Mouse (Mus musculus) ES-Bruce4 (cell line): ENCODE data around the gene Cnfn.

Experiments used
- CTCF ChIP-seq: IDR thresholded peaks from one replicate; pipeline ENCODE4 v1.8.1; 2011; ENCODE audit warnings: low read depth, low read length
- EP300 ChIP-seq: IDR thresholded peaks from 2 replicates; pipeline ENCODE4 v1.6.1; 2011; ENCODE audit warnings: low read depth, low read length; ENCODE audit not compliant: insufficient read depth
- POLR2A ChIP-seq: IDR thresholded peaks from one replicate; pipeline ENCODE4 v1.8.1; 2011; ENCODE audit warnings: low read length; ENCODE audit not compliant: insufficient read depth

DNA sequence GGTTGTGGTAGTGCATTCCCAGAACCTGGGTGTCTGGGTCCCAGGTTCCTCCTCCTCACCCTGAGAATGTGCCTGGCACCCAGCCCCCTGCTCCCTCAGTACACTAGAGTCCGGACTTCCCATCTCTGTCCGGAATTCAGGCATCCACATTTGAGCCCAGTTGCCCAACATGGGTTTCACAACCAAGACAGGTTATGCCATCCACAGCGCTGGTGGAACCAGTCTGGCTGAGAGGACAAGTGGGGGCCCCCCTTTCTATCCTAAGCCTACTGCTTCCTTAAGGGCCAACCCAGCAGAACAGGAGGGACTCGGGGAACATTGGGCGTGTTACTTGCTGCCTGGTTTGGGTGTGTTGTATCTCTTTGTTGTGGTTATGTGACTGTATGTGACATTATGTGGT lies 2.9 kb upstream of the Cnfn start:
- TF ChIP-seq CTCF (no peak), POLR2A (no peak), EP300 (no peak)
